ENCODE assay signal across 18 mouse cellular contexts in genomic region chr10:105332856-105333255, GRCm38 (mm10).
DNase-seq lines count a peak whose midpoint lies in the region; ATAC-seq lines count a peak whose summit lies in the region.
"Had no signal": no experiment of that assay in that cellular context is flagged by ENCODE, and none has a peak within 500 bp of the region (broad histone marks: within the 10 kb centered on the region; RNA-seq: fewer than 3 reads in every experiment).

No protein-coding gene starts in this region.

- ATAC-seq in frontal cortex, adult (ENCODE audit: low TSS enrichment), result 0 out of 2 replicates have a peak, but pooled peaks have one; percentile 9
- ATAC-seq: forebrain, embryonic 16.5 days; hindbrain, embryonic 16.5 days; inflammation-experienced regulatory T-cells, adult 6 months had no signal

- intact Hi-C loops in heart, postnatal 25 days (cut with DNase I), result no loop called here

- DNase-seq in frontal cortex, adult 2 months (ENCODE audit: extremely low spot score in 1 of 2, low spot score in 1 of 2), result no peak
- DNase-seq in embryo, embryonic 10.5 days (ENCODE audit: low spot score), result peak; percentile 34
- DNase-seq in retina, embryonic 14.5 days (ENCODE audit: low spot score), result peak; percentile 53
- DNase-seq in left cerebral cortex, adult 9 months (ENCODE audit: low spot score in 2 of 2), result no peak
- no peak for DNase-seq in heart, postnatal 25 days (ENCODE audit: low spot score)
- DNase-seq in adrenal gland, postnatal 4 days (ENCODE audit: low spot score in 2 of 2), result no peak
- DNase-seq: adrenal gland, adult 2 months; adrenal gland, postnatal 25 days; cerebellum, adult 11 months; cerebellum, adult 8-10 months; cerebellum, postnatal 25 days; gastrocnemius, adult 2 months; gastrocnemius, postnatal 25 days; heart, postnatal 4 days had no signal

Comparison
In these comparisons a context has a peak if more than half of its experiments do, and no peak if none do; other contexts are left out.
1. DNase-seq: peak in embryo, embryonic 10.5 days (single experiment) and retina, embryonic 14.5 days (single experiment); none in frontal cortex, adult 2 months (0 of 2), left cerebral cortex, adult 9 months (0 of 2), heart, postnatal 25 days (single experiment) and adrenal gland, postnatal 4 days (0 of 2).